Mouse (Mus musculus) megakaryocyte, embryonic 14.5 days (primary cell): ENCODE results near the gene St8sia6.

Experiments used
- FLI1 ChIP-seq: IDR thresholded peaks from 2 replicates; pipeline ENCODE4 v1.6.1; 2012; ENCODE audit warnings: low read length, inconsistent platforms, mixed read lengths
- GATA1 ChIP-seq: IDR thresholded peaks from 3 replicates; pipeline ENCODE4 v1.6.1; 2012; ENCODE audit warnings: mixed read lengths, low read length, inconsistent platforms, borderline replicate concordance

DNA sequence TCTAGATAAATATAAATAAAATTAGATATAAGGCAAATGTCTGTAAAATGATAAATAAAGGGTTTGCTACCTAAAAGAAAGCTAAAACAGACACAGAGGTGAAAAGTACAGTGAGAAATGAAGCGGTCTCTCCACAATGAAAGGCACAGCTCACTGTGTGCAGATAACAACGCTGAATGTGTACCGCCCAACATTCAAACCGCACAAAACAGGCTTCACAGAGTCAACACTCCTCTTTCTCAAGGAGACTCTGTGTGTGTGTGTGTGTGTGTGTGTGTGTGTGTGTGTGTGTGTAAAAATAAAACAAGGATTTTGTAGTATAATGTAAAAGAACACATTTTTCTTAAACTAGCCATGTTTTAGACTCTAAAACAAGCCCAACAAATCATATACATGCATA is 14.1 kb upstream of the St8sia6 start:
- TF ChIP-seq GATA1 (no peak), FLI1 (no peak)
